8 mouse cellular contexts compared by ENCODE assay signal in the genomic region with DNA sequence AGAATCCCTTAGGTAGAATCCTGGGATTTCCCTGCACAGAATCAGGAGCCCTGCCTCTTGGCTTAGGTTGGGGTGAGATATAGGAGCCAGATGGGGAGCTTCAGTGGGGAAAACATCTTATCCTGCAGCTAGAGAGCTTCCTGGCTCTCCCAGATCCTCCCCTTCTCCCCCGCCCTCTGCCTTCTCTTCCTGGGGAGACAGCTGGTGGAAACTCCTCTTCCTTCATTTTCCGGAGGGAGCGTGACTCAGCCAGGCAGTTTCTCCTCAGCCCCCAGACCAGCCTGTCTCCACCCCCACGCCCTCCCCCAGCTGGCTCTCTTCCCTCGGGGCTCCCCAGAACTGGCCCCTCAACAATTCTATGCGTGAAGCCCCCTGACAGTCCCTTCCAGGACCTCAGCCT. TPM values are rescaled to one million over a fixed set of nuclear protein-coding genes. Genes with fewer than 3 reads are reported as not detected.
DNase-seq lines count a peak whose midpoint lies in the region; ATAC-seq and TF ChIP-seq lines count a peak whose summit lies in the region.

No protein-coding gene starts in this region.

- H3K9me3 ChIP-seq in forebrain, embryonic 10.5 days, result no peaks in the 10 kb centered on the region
- H3K9me3 ChIP-seq in forebrain, embryonic 15.5 days, result no peaks in the 10 kb centered on the region
- H3K9me3 ChIP-seq in lung, postnatal 0 days (ENCODE audit: low read length), result no peaks in the 10 kb centered on the region
- no peaks in the 10 kb centered on the region for H3K9me3 ChIP-seq in intestine, embryonic 16.5 days (ENCODE audit: control insufficient read depth, low read length)

- 26% methylated on average over 6 of the region's 6 CpGs for WGBS in forebrain, embryonic 10.5 days
- 30% methylated on average over 6 of the region's 6 CpGs for WGBS in forebrain, embryonic 15.5 days
- WGBS in lung, postnatal 0 days, result 9% methylated on average over 6 of the region's 6 CpGs
- WGBS in intestine, embryonic 16.5 days, result 9% methylated on average over 6 of the region's 6 CpGs

- H3K36me3 ChIP-seq in forebrain, embryonic 10.5 days (replicated peaks), result no peaks in the 10 kb centered on the region
- H3K36me3 ChIP-seq in forebrain, embryonic 15.5 days, result no peaks in the 10 kb centered on the region
- no peaks in the 10 kb centered on the region for H3K36me3 ChIP-seq in lung, postnatal 0 days (ENCODE audit: insufficient read depth, low read length)
- H3K36me3 ChIP-seq in intestine, embryonic 16.5 days (ENCODE audit: control insufficient read depth, insufficient read depth, low read length), result no peaks in the 10 kb centered on the region

- no peak for DNase-seq in forebrain, embryonic 10.5 days (ENCODE audit: extremely low spot score, low spot score)
- DNase-seq in lung, postnatal 0 days (ENCODE audit: low spot score), result peak; percentile 74
- no peak for DNase-seq in lung, postnatal 4 days
- DNase-seq in right cerebral cortex, postnatal 25 days, result peak; percentile 76
- no peak for DNase-seq in urinary bladder, adult 18-20 months (ENCODE audit: low spot score in 2 of 2)
- DNase-seq in spleen, adult 12 weeks (ENCODE audit: low spot score), result no peak

- peaks cover 27% of the 10 kb centered on the region for H3K4me1 ChIP-seq in forebrain, embryonic 10.5 days
- H3K4me1 ChIP-seq in forebrain, embryonic 15.5 days, result peaks cover 5% of the 10 kb centered on the region
- H3K4me1 ChIP-seq in lung, postnatal 0 days (ENCODE audit: insufficient read depth, low read depth, low read length), result peaks cover 19% of the 10 kb centered on the region; the same call in 1 of the 2 replicates
- H3K4me1 ChIP-seq in intestine, embryonic 16.5 days (ENCODE audit: control insufficient read depth, insufficient read depth, low read length), result peaks cover 43% of the 10 kb centered on the region

- no peak overlapping the region for H3K4me2 ChIP-seq in forebrain, embryonic 15.5 days (replicated peaks)
- H3K4me2 ChIP-seq in lung, postnatal 0 days (replicated peaks; ENCODE audit: low read depth, low read length), result no peak overlapping the region; the same call in 1 of the 2 replicates
- peak overlapping the region; percentile 48 for H3K4me2 ChIP-seq in intestine, embryonic 16.5 days (ENCODE audit: low read depth, low read length)

- peak overlapping the region; percentile 70 for H3K27ac ChIP-seq in forebrain, embryonic 10.5 days
- no peak overlapping the region for H3K27ac ChIP-seq in forebrain, embryonic 15.5 days (replicated peaks)
- peak overlapping the region; percentile 88 for H3K27ac ChIP-seq in lung, postnatal 0 days (ENCODE audit: low read length)
- H3K27ac ChIP-seq in intestine, embryonic 16.5 days (ENCODE audit: low read length), result peak overlapping the region; percentile 98

- no peak for TF ChIP-seq EP300 in lung, postnatal 0 days (IDR thresholded peaks at IDR 0.05)

- H3K27me3 ChIP-seq in forebrain, embryonic 10.5 days (ENCODE audit: poor library complexity, severe bottlenecking), result peaks cover 17% of the 10 kb centered on the region
- no peaks in the 10 kb centered on the region for H3K27me3 ChIP-seq in forebrain, embryonic 15.5 days
- no peaks in the 10 kb centered on the region for H3K27me3 ChIP-seq in lung, postnatal 0 days (replicated peaks; ENCODE audit: insufficient read depth, low read length)
- no peaks in the 10 kb centered on the region for H3K27me3 ChIP-seq in intestine, embryonic 16.5 days (replicated peaks; ENCODE audit: control insufficient read depth, insufficient read depth, low read length)

- no peak overlapping the region for H3K9ac ChIP-seq in forebrain, embryonic 15.5 days (replicated peaks)
- H3K9ac ChIP-seq in lung, postnatal 0 days (replicated peaks; ENCODE audit: low read depth), result 0 out of 2 replicates have a peak overlapping the region, but pooled peaks have one; percentile 16
- peak overlapping the region; percentile 60 for H3K9ac ChIP-seq in intestine, embryonic 16.5 days (ENCODE audit: low read depth, low read length)

- no peak for TF ChIP-seq CTCF in lung, postnatal 0 days (IDR thresholded peaks at IDR 0.05)

- H3K4me3 ChIP-seq in forebrain, embryonic 10.5 days, result no peak overlapping the region
- H3K4me3 ChIP-seq in forebrain, embryonic 15.5 days, result no peak overlapping the region
- H3K4me3 ChIP-seq in lung, postnatal 0 days (ENCODE audit: low read depth, low read length), result no peak overlapping the region
- H3K4me3 ChIP-seq in intestine, embryonic 16.5 days (ENCODE audit: low read length), result 0 out of 2 replicates have a peak overlapping the region, but pooled peaks have one; percentile 9

- ATAC-seq in forebrain, embryonic 15.5 days (replicated peaks), result no peak
- peak; percentile 30 for ATAC-seq in lung, postnatal 0 days
- ATAC-seq in intestine, embryonic 16.5 days, result peak; percentile 56

RNA-seq across cellular contexts. Expression of gene Inf2, which starts 12.2 kb away (rescaled TPM):
- polyA plus RNA-seq in forebrain, embryonic 10.5 days (2016; fragmentation: Nextera tagmentation; extraction: Ambion mirVana), result 1.1 and 1.3 TPM in 2 replicates
- polyA plus RNA-seq in forebrain, embryonic 15.5 days (2015; fragmentation: Nextera tagmentation; extraction: Ambion mirVana), result 3.0 and 3.9 TPM in 2 replicates
- polyA plus RNA-seq in lung, postnatal 0 days (2015; fragmentation: Nextera tagmentation; extraction: Ambion mirVana), result 4.9 and 5.2 TPM in 2 replicates
- 1.6 and 2.6 TPM in 2 replicates for polyA plus RNA-seq in intestine, embryonic 16.5 days (2015; fragmentation: Nextera tagmentation; extraction: Ambion mirVana)

RNA-seq across cellular contexts. Expression of gene Adssl1, which starts 43.5 kb away (rescaled TPM):
- polyA plus RNA-seq in forebrain, embryonic 10.5 days (2016; fragmentation: Nextera tagmentation; extraction: Ambion mirVana), result 4.9 and 6.6 TPM in 2 replicates
- polyA plus RNA-seq in forebrain, embryonic 15.5 days (2015; fragmentation: Nextera tagmentation; extraction: Ambion mirVana), result 2.0 and 2.2 TPM in 2 replicates
- polyA plus RNA-seq in lung, postnatal 0 days (2015; fragmentation: Nextera tagmentation; extraction: Ambion mirVana), result 29.9 and 43.0 TPM in 2 replicates
- polyA plus RNA-seq in intestine, embryonic 16.5 days (2015; fragmentation: Nextera tagmentation; extraction: Ambion mirVana), result 2.1 and 2.7 TPM in 2 replicates

RNA-seq across cellular contexts. Expression of gene Tmem179, which starts 59.8 kb away (rescaled TPM):
- 0.55 and 0.89 TPM in 2 replicates for polyA plus RNA-seq in forebrain, embryonic 10.5 days (2016; fragmentation: Nextera tagmentation; extraction: Ambion mirVana)
- 48.4 and 51.6 TPM in 2 replicates for polyA plus RNA-seq in forebrain, embryonic 15.5 days (2015; fragmentation: Nextera tagmentation; extraction: Ambion mirVana)
- polyA plus RNA-seq in lung, postnatal 0 days (2015; fragmentation: Nextera tagmentation; extraction: Ambion mirVana), result 0.07 TPM in 1 of 2 replicates, not detected in the other
- 2.5 and 2.8 TPM in 2 replicates for polyA plus RNA-seq in intestine, embryonic 16.5 days (2015; fragmentation: Nextera tagmentation; extraction: Ambion mirVana)

Comparison
In these comparisons a context has a peak if more than half of its experiments do, and no peak if none do; other contexts are left out.
1. DNase-seq: peak in lung, postnatal 0 days (single experiment) and right cerebral cortex, postnatal 25 days (single experiment); none in forebrain, embryonic 10.5 days (single experiment), lung, postnatal 4 days (0 of 2), urinary bladder, adult 18-20 months (0 of 2) and spleen, adult 12 weeks (single experiment).
2. RNA of gene Tmem179, which starts 59.8 kb away (polyA plus RNA-seq): 48.4 to 51.6 TPM in forebrain, embryonic 15.5 days; 2.5 to 2.8 TPM in intestine, embryonic 16.5 days, 0.55 to 0.89 TPM in forebrain, embryonic 10.5 days and 0.07 TPM in lung, postnatal 0 days; every median in the first group is over 10 times any median in the second.